In genomic region chr19:16285051-16286028, GRCm38 (mm10) we compare ENCODE assay signal across 12 mouse cellular contexts.
DNase-seq lines count a peak whose midpoint lies in the region; ATAC-seq lines count a peak whose summit lies in the region.
"Had no signal": no experiment of that assay in that cellular context is flagged by ENCODE, and none has a peak within 500 bp of the region (broad histone marks: within the 10 kb centered on the region; RNA-seq: fewer than 3 reads in every experiment).

No protein-coding gene starts in this region.

- no peaks in the 10 kb centered on the region for H3K9me3 ChIP-seq in hindbrain, embryonic 12.5 days (replicated peaks)
- H3K9me3 ChIP-seq in hindbrain, embryonic 10.5 days: no peaks in the 10 kb centered on the region
- H3K9me3 ChIP-seq in neural tube, embryonic 13.5 days: no peaks in the 10 kb centered on the region
- H3K9me3 ChIP-seq in stomach, embryonic 16.5 days (replicated peaks; ENCODE audit: control insufficient read depth, low read length): no peaks in the 10 kb centered on the region
- H3K9me3 ChIP-seq: limb, embryonic 12.5 days had no signal

- H3K27me3 ChIP-seq in hindbrain, embryonic 12.5 days: no peaks in the 10 kb centered on the region
- no peaks in the 10 kb centered on the region for H3K27me3 ChIP-seq in hindbrain, embryonic 10.5 days (ENCODE audit: insufficient read depth, poor library complexity, severe bottlenecking)
- H3K27me3 ChIP-seq in neural tube, embryonic 13.5 days: no peaks in the 10 kb centered on the region
- H3K27me3 ChIP-seq in stomach, embryonic 16.5 days (ENCODE audit: control insufficient read depth, insufficient read depth, low read length): no peaks in the 10 kb centered on the region
- H3K27me3 ChIP-seq: limb, embryonic 12.5 days had no signal

- no peak overlapping the region for H3K4me2 ChIP-seq in hindbrain, embryonic 12.5 days (replicated peaks)
- no peak overlapping the region for H3K4me2 ChIP-seq in neural tube, embryonic 13.5 days
- H3K4me2 ChIP-seq in stomach, embryonic 16.5 days (ENCODE audit: low read depth, low read length): no peak overlapping the region
- H3K4me2 ChIP-seq: limb, embryonic 12.5 days had no signal

- H3K9ac ChIP-seq in hindbrain, embryonic 12.5 days: no peak overlapping the region
- no peak overlapping the region for H3K9ac ChIP-seq in neural tube, embryonic 13.5 days
- H3K9ac ChIP-seq in stomach, embryonic 16.5 days (ENCODE audit: low read length): no peak overlapping the region
- H3K9ac ChIP-seq: limb, embryonic 12.5 days had no signal

- no peak for DNase-seq in hindbrain, embryonic 10.5 days (ENCODE audit: low spot score)
- no peak for DNase-seq in neural tube, embryonic 10.5 days (ENCODE audit: extremely low spot score, low spot score)
- peak; percentile 55 to 68 for DNase-seq in cerebellum, postnatal 36 days
- no peak for DNase-seq in gastrocnemius, postnatal 36 days
- DNase-seq in frontal cortex, postnatal 14 days (ENCODE audit: low spot score in 2 of 2): no peak
- DNase-seq: right cerebral cortex, postnatal 4 days; thymus, postnatal 36 days had no signal

- peaks cover 19% of the 10 kb centered on the region; the same call in 1 of the 2 replicates for H3K4me1 ChIP-seq in hindbrain, embryonic 12.5 days
- peaks cover 15% of the 10 kb centered on the region; the same call in 1 of the 2 replicates for H3K4me1 ChIP-seq in hindbrain, embryonic 10.5 days (replicated peaks)
- H3K4me1 ChIP-seq in neural tube, embryonic 13.5 days (replicated peaks): peaks cover 53% of the 10 kb centered on the region
- peaks cover 15% of the 10 kb centered on the region for H3K4me1 ChIP-seq in stomach, embryonic 16.5 days (ENCODE audit: control insufficient read depth, insufficient read depth, low read length)

- H3K36me3 ChIP-seq in hindbrain, embryonic 12.5 days: no peaks in the 10 kb centered on the region
- H3K36me3 ChIP-seq in hindbrain, embryonic 10.5 days: no peaks in the 10 kb centered on the region
- no peaks in the 10 kb centered on the region for H3K36me3 ChIP-seq in neural tube, embryonic 13.5 days
- H3K36me3 ChIP-seq in stomach, embryonic 16.5 days (ENCODE audit: control insufficient read depth, insufficient read depth, low read length): no peaks in the 10 kb centered on the region
- H3K36me3 ChIP-seq: limb, embryonic 12.5 days had no signal

- intact Hi-C loops in gastrocnemius, postnatal 36 days (cut with DNase I): no loop called here

- H3K27ac ChIP-seq in hindbrain, embryonic 12.5 days: 0 out of 2 replicates have a peak overlapping the region, but pooled peaks have one; percentile 0
- no peak overlapping the region for H3K27ac ChIP-seq in hindbrain, embryonic 10.5 days
- peak overlapping the region; percentile 56 for H3K27ac ChIP-seq in neural tube, embryonic 13.5 days (replicated peaks)
- H3K27ac ChIP-seq in stomach, embryonic 16.5 days (ENCODE audit: low read length): peak overlapping the region; percentile 4; the same call in 1 of the 2 replicates

- no peak overlapping the region for H3K4me3 ChIP-seq in hindbrain, embryonic 12.5 days
- no peak overlapping the region for H3K4me3 ChIP-seq in hindbrain, embryonic 10.5 days
- H3K4me3 ChIP-seq in neural tube, embryonic 13.5 days: no peak overlapping the region
- no peak overlapping the region for H3K4me3 ChIP-seq in stomach, embryonic 16.5 days (replicated peaks; ENCODE audit: low read length)
- H3K4me3 ChIP-seq: limb, embryonic 12.5 days had no signal

- WGBS in hindbrain, embryonic 12.5 days: 86% methylated on average over 11 of the region's 11 CpGs
- WGBS in hindbrain, embryonic 10.5 days: 90% methylated on average over 11 of the region's 11 CpGs
- WGBS in neural tube, embryonic 13.5 days: 78% methylated on average over 11 of the region's 11 CpGs
- WGBS in stomach, embryonic 16.5 days: 76% methylated on average over 11 of the region's 11 CpGs

- no peak for ATAC-seq in hindbrain, embryonic 12.5 days (ENCODE audit: low FRiP score)
- peak; percentile 38; the same call in 1 of the 2 replicates for ATAC-seq in neural tube, embryonic 13.5 days (ENCODE audit: low read depth)
- ATAC-seq in stomach, embryonic 16.5 days (ENCODE audit: insufficient read depth, low FRiP score): no peak
- ATAC-seq: inflammation-experienced regulatory T-cells, adult 6 months had no signal

Comparison
In these comparisons a context has a peak if more than half of its experiments do, and no peak if none do; other contexts are left out.
1. DNase-seq: peak in cerebellum, postnatal 36 days (2 of 2); none in hindbrain, embryonic 10.5 days (single experiment), neural tube, embryonic 10.5 days (single experiment), gastrocnemius, postnatal 36 days (0 of 2) and frontal cortex, postnatal 14 days (0 of 2).